Mouse (Mus musculus) CH12.LX (cell line): ENCODE data around the gene Tdrd3. TPM values are rescaled to one million over a fixed set of nuclear protein-coding genes. Genes with fewer than 3 reads are reported as not detected.

Source experiments
- DNase-seq: peaks from one replicate; pipeline ENCODE4 v3.0.0-alpha.2; 2013; ENCODE audit errors: extremely low read depth
- H3K27ac ChIP-seq: 2 replicates; pipeline ENCODE4 v1.5.1; 2012; ENCODE audit warnings: low read depth, mild to moderate bottlenecking, control low read depth, moderate library complexity; ENCODE audit not compliant: insufficient read depth
- H3K27me3 ChIP-seq: replicated peaks from 2 replicates; pipeline ENCODE3; 2012; ENCODE audit warnings: inconsistent platforms
- H3K36me3 ChIP-seq, 2 experiments: replicated peaks in 1 of 2; 2 replicates each; pipeline versions ENCODE3 to v1.6.1; 2012; ENCODE audit warnings: inconsistent platforms in 1 of 2, low read length in 1 of 2, mild to moderate bottlenecking in 1 of 2, mixed read lengths in 1 of 2, moderate library complexity in 1 of 2; ENCODE audit not compliant: control insufficient read depth in 1 of 2, insufficient read depth in 1 of 2
- H3K4me1 ChIP-seq, 2 experiments: 2 replicates each; pipeline ENCODE4 v1.6.1; 2012; ENCODE audit warnings: inconsistent platforms in 1 of 2, moderate library complexity in 1 of 2; ENCODE audit not compliant: insufficient read depth in 2 of 2, control insufficient read depth in 1 of 2
- H3K4me2 ChIP-seq: 2 replicates; pipeline ENCODE4 v1.6.1; 2012; ENCODE audit warnings: low read depth, mild to moderate bottlenecking, control low read depth; ENCODE audit not compliant: poor library complexity, insufficient read depth, severe bottlenecking
- H3K4me3 ChIP-seq, 3 experiments: fragments of 150-350 bp in 1 of 3; sonication (generic) in 1 of 3; replicated peaks in 1 of 3; 2 replicates each; pipeline versions ENCODE3 to v1.5.1; 2011 to 2012; ENCODE audit warnings: low read depth in 2 of 3, low read length in 2 of 3, mild to moderate bottlenecking in 2 of 3, moderate library complexity in 2 of 3, control low read depth in 1 of 3, improper control_type of control experiment in 1 of 3, inconsistent platforms in 1 of 3, mixed read lengths in 1 of 3; ENCODE audit not compliant: poor library complexity in 1 of 3
- H3K79me2 ChIP-seq: replicated peaks from 2 replicates; pipeline ENCODE4 v1.6.1; 2012; ENCODE audit warnings: mild to moderate bottlenecking, moderate library complexity; ENCODE audit not compliant: control insufficient read depth, poor library complexity, insufficient read depth, severe bottlenecking; ENCODE audit errors: extremely low read depth
- H3K9ac ChIP-seq: 2 replicates; pipeline ENCODE4 v1.6.1; 2012; ENCODE audit warnings: low read depth, mild to moderate bottlenecking, control low read depth, moderate library complexity; ENCODE audit not compliant: insufficient read depth
- H3K9me3 ChIP-seq: replicated peaks from 2 replicates; pipeline ENCODE3; 2012; ENCODE audit warnings: low read length, inconsistent platforms, mixed read lengths
- CHD1 ChIP-seq: IDR thresholded peaks from 2 replicates; pipeline ENCODE4 v1.6.1; 2012; ENCODE audit warnings: low read depth, low read length, improper control_type of control experiment, inconsistent platforms
- CHD2 ChIP-seq: IDR thresholded peaks from 2 replicates; pipeline ENCODE4 v1.6.1; 2011; ENCODE audit warnings: low read length, improper control_type of control experiment
- CTCF ChIP-seq, 2 experiments: IDR thresholded peaks in 1 of 2; conservative IDR thresholded peaks in 1 of 2; 2 replicates each; pipeline ENCODE4 v1.5.1; 2011 to 2012; ENCODE audit warnings: low read depth in 2 of 2, low read length in 2 of 2, improper control_type of control experiment in 1 of 2, inconsistent platforms in 1 of 2, mild to moderate bottlenecking in 1 of 2, moderate library complexity in 1 of 2
- EP300 ChIP-seq: IDR thresholded peaks from 2 replicates; pipeline ENCODE4 v1.6.1; 2011; ENCODE audit warnings: low read length, improper control_type of control experiment
- GABPA ChIP-seq: IDR thresholded peaks from 2 replicates; pipeline ENCODE4 v1.6.1; 2012; ENCODE audit warnings: low read depth, low read length, improper control_type of control experiment, inconsistent platforms; ENCODE audit not compliant: insufficient replicate concordance
- IRF4 ChIP-seq: IDR thresholded peaks from 2 replicates; pipeline ENCODE4 v1.6.1; 2014; ENCODE audit warnings: low read depth, mild to moderate bottlenecking, inconsistent platforms, low read length, improper control_type of control experiment
- KAT2A ChIP-seq: IDR thresholded peaks from 2 replicates; pipeline ENCODE4 v1.6.1; 2012; ENCODE audit warnings: low read length, improper control_type of control experiment, inconsistent platforms; ENCODE audit not compliant: insufficient replicate concordance
- MAFK ChIP-seq: IDR thresholded peaks from 2 replicates; pipeline ENCODE4 v1.6.1; 2011; ENCODE audit warnings: low read length, improper control_type of control experiment; ENCODE audit not compliant: insufficient replicate concordance
- NELFE ChIP-seq: IDR thresholded peaks from 2 replicates; pipeline ENCODE4 v1.6.1; 2011; ENCODE audit warnings: low read depth, low read length, improper control_type of control experiment
- RAD21 ChIP-seq: IDR thresholded peaks from 2 replicates; pipeline ENCODE4 v1.6.1; 2011; ENCODE audit warnings: low read depth, mild to moderate bottlenecking, low read length, improper control_type of control experiment, moderate library complexity
- SIN3A ChIP-seq: IDR thresholded peaks from 2 replicates; pipeline ENCODE4 v1.6.1; 2012; ENCODE audit warnings: low read length, improper control_type of control experiment, inconsistent platforms
- SMC3 ChIP-seq: IDR thresholded peaks from 2 replicates; pipeline ENCODE4 v1.6.1; 2011; ENCODE audit warnings: low read depth, low read length, improper control_type of control experiment
- USF1 ChIP-seq: IDR thresholded peaks from 2 replicates; pipeline ENCODE4 v1.6.1; 2014; ENCODE audit warnings: low read depth, mild to moderate bottlenecking, inconsistent platforms, low read length, improper control_type of control experiment
- ZC3H11A ChIP-seq: IDR thresholded peaks from 2 replicates; pipeline ENCODE4 v1.6.1; 2012; ENCODE audit warnings: low read depth, mild to moderate bottlenecking, inconsistent platforms, low read length, improper control_type of control experiment
- ZMIZ1 ChIP-seq: IDR thresholded peaks from 2 replicates; pipeline ENCODE4 v1.6.1; 2012; ENCODE audit warnings: low read depth, mild to moderate bottlenecking, inconsistent platforms, low read length, improper control_type of control experiment
- dilution Hi-C: fragments of 300-500 bp; cut with MboI; formaldehyde crosslinking; loops from 2 replicates; pipeline ENCODE4 v1.14.3; 2020; ENCODE audit warnings: low sequenced_read_pairs; ENCODE audit not compliant: extremely low pct_unique_long_range_greater_than_20kb, extremely low pct_ligation_motif_present
- in situ Hi-C: fragments of 300-500 bp; cut with MboI; formaldehyde crosslinking; loops from 3 replicates; pipeline ENCODE4 v1.14.3; 2019; ENCODE audit warnings: low sequenced_read_pairs, low pct_ligation_motif_present, low pct_unique_long_range_greater_than_20kb, mixed read lengths
- polyA plus RNA-seq: library from polyadenylated mRNA; unstranded; fragments of >175 nt; gene quantifications from 2 replicates; pipeline ENCODE4 v1.2.1, GENCODE M21; 2012; ENCODE audit warnings: low read depth; ENCODE audit not compliant: insufficient read length
- total RNA-seq, 2 experiments: library from RNA; depleted of rRNA; stranded (reverse); fragments of 300-350 nt in 1 of 2; fragments of >200 nt in 1 of 2; gene quantifications; 2 replicates each; pipeline ENCODE4 v1.2.3; 2012 to 2014

The Tdrd3 gene
- total and polyA plus RNA-seq, 3 experiments, result 6.5 to 12.8 (median 10.9) TPM

DNA sequence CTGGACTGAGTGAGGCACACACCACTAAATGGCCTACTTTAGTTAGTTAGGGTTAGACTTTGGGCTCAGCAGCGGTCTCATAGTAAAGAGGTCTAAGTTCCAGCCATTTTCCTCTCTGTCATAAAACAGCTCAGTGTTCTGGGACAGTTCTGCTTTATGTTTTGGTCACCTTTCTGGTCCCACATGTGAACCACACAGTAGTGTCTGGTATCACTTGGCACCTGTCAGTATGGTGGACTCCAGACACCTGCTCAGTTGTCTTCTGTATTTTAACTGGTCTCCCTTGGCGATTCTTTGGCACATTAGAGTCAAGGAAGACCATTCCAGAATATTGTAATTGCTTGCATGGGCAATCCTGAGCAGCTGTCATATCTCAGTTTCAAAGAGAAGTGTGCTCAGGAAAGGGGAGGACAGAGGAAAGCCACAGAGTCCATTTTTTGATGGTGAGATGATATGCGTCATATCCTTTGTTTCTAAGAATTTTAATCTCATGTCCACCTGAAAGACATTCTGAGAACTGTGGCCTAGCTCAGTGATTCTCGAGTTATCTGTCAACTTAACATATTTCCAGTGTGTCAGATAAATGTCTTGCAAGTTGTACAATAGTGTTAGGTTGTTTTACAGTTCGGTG, 11.3 kb downstream of the Tdrd3 start:
- H3K4me3 ChIP-seq, result no peak overlapping the region
- no peak overlapping the region for H3K4me2 ChIP-seq
- no peaks in the 10 kb centered on the region for H3K9me3 ChIP-seq
- in situ Hi-C loops, result no loop called here
- H3K36me3 ChIP-seq, result peaks cover 0 to 4% of the 10 kb centered on the region in 2 experiments
- no peak for DNase-seq
- no peaks in the 10 kb centered on the region for H3K27me3 ChIP-seq
- TF ChIP-seq SIN3A (no peak), KAT2A (no peak), SMC3 (no peak), CHD2 (no peak), CHD1 (no peak), RAD21 (no peak), MAFK (no peak), IRF4 (no peak), GABPA (no peak), USF1 (no peak), ZMIZ1 (no peak), ZC3H11A (no peak), CTCF (conservative IDR thresholded peaks at IDR 0.05 in 1 of 2, IDR thresholded peaks at IDR 0.05 in 1 of 2; ENCODE audit: low read depth in 2 of 2, low read length in 2 of 2) (no peak), NELFE (no peak)
- H3K9ac ChIP-seq, result no peak overlapping the region
- H3K79me2 ChIP-seq, result peaks cover 3% of the 10 kb centered on the region
- dilution Hi-C loops, result no loop called here
- H3K27ac ChIP-seq, result no peak overlapping the region
- H3K4me1 ChIP-seq, result peaks cover 0 to 11% of the 10 kb centered on the region in 2 experiments; a peak in 1 of 4 replicates

DNA sequence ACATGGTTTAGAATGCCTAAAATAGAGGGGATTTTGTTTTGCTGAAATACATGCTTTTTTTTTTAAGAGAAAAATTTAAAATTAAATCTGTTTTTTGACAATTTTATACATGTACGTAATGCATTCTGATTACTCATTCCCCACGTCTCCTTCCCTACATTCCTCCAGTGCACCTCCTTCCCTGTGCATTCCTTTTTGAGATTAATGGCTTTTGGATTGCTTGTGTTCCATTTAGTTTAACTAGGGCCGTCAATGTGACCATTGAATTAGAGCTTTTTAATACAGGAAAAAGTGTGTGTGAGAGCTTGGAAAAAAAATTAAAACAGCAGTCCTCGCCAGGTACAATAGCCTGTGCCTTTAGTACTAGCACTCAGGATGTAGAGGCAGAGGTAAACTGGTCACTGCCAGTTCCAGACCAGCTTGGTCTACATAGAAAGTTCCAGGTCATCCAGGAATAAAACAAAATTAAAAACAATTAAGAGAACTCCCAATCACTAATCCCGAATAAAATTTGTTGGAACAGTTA, 17.0 kb downstream of the Tdrd3 start:
- TF ChIP-seq CHD2 (no peak), EP300 (no peak)
- Histone ChIP-seq H3K36me3 (peaks cover 0 to 7% of the 10 kb centered on the region in 2 experiments), H3K4me3 (no peak overlapping the region), H3K9me3 (no peaks in the 10 kb centered on the region), H3K4me1 (no peaks in the 10 kb centered on the region), H3K4me2 (no peak overlapping the region), H3K27me3 (no peaks in the 10 kb centered on the region), H3K27ac (no peak overlapping the region), H3K79me2 (peaks cover 3% of the 10 kb centered on the region; the same call in 1 of the 2 replicates), H3K9ac (no peak overlapping the region)
- in situ Hi-C loops (no loop called here), dilution Hi-C loops (no loop called here)
- DNase-seq, result no peak
